Mouse (Mus musculus) testis, postnatal 14 days (tissue): ENCODE data around the gene Coq2.

Experiments
- DNase-seq: peaks from one replicate; pipeline ENCODE4 v3.0.0; 2021; ENCODE audit warnings: low spot score

Gene Coq2

GRCm38 (mm10) chr5:100658460-100658859, 16.5 kb downstream of the Coq2 start:
- DNase-seq = no peak

GRCm38 (mm10) chr5:100656352-100656751, 18.6 kb downstream of the Coq2 start:
- no peak for DNase-seq

GRCm38 (mm10) chr5:100652327-100652726, 22.6 kb downstream of the Coq2 start:
- DNase-seq = no peak

DNA sequence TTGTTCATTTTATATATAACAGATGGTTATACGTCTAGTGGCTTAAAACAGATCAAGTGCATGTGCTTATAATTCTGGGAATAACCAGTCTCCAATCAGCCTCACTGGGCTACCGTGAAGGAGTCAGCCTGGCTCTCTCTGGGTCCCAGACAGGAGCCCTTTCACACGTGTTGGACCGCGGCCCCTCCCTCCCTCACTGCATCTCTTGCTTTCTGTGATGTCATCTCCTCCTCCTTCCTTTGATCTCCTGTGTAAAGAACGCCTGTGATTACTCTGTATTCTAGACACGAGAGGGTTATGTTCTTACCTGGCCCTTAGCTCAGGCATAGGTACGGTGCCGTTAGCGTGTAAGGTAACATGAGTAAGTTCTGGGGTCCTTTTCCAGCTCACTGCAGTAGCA, 23.5 kb downstream of the Coq2 start:
- no peak for DNase-seq

DNA sequence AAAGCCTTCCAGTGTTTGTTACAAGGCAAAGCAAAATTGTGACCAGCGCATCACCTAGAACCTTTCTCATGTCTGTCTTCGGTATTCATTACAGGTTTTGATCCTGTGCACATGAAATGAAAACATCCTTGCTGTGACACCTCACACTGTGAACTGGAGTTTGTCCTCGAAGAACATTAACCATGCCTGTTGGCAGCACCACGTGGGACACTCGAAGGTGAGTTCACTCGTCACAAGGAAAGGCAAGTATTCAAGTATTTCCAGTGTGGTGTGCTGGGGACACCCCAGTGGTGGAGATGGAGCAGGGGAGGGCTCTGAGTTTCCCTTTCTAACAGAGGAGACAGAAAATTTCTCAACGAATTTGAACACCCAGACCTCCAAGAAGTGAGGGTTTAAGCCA, 24.0 kb downstream of the Coq2 start:
- no peak for DNase-seq

GRCm38 (mm10) chr5:100648546-100648945, 26.4 kb downstream of the Coq2 start:
- no peak for DNase-seq

DNA sequence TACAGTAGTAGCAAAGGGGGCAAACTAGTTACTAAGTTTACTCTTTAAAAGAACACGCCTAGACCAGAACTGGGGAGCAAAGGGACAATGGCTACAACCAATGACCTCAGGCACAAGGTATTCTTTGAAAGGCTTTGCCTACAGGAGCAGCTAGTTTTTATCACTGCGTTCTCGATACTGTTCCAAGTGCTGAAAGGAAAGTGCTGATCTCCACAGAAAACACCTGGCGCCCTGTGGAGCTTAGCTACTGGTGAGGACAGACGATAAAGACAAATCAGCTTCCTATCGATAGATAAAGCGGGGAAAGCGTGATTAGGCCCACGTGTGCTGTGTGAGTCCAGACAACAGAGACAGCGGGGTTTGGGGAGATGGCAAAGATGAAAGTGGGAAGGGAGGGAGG, 26.9 kb downstream of the Coq2 start:
- DNase-seq = no peak

DNA sequence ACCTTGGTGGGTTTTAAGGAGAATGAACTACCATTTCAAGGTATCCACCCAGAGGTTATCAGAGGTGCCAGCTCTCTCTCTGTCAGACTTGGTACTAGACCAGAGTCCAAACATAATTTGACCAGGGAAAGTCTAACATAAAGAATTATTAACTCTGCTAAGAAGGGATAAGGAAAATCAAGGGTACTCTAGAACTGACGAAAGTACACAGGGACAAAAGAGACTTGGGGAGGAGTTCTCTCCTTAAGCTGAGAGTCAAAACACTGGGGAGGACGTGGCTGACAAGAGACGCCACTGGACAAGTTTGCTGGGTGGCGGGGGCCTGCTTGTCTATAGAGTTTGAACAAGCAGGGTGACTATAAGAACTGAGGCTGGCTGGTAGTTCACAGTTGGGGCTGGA, 28.4 kb downstream of the Coq2 start:
- DNase-seq = no peak

- peak; percentile 75 for DNase-seq
Measured at GRCm38 (mm10) chr5:100643991-100644535, 30.9 kb downstream of the Coq2 start.

DNA sequence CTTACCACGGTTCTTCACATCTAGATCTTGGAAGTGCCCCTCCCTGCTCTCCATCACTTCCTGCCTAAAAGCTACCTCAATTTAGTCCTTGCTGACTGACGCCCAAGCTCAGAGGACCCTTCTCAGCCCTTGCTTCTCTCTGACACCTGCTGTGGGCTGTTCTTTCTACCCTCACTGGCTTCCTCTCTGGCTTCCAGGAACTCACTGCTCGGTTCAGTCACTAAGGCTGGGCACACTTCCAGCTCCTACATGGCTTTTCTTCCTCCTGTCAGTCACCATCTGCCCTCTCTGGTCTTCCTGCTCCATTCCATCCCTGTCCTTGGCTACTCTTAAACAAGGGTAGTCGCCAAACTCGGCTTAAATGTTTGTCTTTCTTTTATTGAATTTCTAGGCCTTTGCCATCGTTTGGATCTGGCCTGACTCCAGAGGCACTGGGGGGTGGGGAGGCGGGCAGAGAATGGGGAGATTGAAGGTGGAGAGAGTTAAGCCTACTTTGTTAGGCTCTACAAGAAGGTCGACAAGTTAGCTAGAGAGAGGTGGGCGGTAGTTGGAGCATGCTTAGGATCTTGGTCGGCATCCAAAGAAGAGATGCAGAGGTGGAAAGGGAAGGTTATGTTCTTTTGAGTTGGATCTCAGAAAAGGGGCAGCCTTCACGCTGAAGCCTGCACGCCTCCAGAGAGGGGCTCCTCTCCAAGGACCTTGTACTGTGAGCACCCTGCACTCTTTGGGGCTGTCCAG, 31.5 kb downstream of the Coq2 start:
- no peak for DNase-seq

- DNase-seq = no peak
Measured at GRCm38 (mm10) chr5:100642316-100642715, 32.6 kb downstream of the Coq2 start.

DNA sequence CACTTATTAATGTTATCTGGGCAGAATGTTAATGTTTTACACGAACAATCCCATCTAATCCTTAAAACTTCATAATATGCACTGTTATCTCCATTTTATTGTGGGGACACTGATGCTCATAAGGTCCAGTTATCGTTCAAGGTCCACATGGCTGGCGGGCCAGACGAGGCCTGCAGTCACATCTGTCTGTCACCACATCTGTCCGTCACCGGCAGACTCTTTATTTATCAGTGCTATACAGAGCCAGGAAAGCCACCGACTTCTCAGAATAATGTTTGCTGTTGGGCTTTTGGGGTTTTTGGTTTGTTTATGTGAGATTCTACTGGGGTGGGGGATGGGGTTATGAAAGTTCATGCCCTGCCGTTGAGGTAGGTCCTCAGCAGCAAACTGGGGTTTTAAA, 36.5 kb downstream of the Coq2 start:
- no peak for DNase-seq

- peak; percentile 49 for DNase-seq
Measured at GRCm38 (mm10) chr5:100636794-100637544, 38.0 kb downstream of the Coq2 start.

DNA sequence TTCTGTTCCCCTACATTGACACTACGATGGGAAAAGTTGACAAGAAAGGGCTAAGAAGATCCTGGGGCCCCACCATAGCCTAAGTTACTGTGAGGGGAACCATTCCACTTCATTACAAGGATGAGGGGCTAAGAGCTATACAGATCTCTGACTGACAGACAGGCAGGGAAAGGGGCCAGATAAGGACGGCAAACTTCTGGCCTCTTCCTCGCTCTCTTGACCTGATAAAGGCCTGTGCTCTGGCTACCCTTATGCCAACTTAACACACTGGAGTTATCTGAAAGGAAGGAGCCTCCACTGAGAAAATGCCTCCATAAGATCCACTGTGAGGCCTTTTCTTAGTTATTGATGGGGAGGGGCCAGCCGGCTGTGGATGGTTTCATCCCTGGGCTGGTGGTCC, 39.0 kb downstream of the Coq2 start:
- DNase-seq = no peak

GRCm38 (mm10) chr5:100634885-100635478, 40.0 kb downstream of the Coq2 start:
- DNase-seq = no peak

DNA sequence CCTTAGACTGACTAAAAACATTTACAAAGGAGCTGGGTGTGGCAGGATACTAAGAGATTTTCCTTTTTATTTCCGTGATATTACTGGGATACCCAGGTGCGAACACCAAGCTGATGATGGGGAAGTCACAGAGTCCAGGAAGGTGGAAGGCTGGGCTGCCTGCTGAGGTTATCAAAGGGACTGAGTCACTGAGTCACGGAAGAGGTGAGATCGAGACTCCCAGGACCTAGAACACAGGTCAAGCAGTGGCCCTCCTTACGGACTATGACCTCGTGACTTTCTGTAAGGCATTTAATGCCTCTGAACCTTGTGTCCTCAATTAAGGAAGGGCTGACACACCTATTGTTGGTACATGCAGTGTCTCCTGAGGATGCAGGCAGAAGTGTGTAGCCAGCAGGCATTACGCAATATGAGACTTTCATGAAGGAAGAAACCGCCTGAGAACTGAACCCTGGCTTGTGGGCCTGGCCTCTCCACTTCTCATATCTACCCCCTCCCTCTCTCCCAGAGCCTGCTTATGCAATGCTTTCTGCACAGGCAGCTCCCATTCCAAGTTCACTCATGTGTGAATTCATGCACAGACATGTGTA, 42.3 kb downstream of the Coq2 start:
- DNase-seq = no peak

GRCm38 (mm10) chr5:100628807-100629206, 46.1 kb downstream of the Coq2 start:
- no peak for DNase-seq

- DNase-seq = no peak
Measured at GRCm38 (mm10) chr5:100626526-100626925, 48.4 kb downstream of the Coq2 start.

DNA sequence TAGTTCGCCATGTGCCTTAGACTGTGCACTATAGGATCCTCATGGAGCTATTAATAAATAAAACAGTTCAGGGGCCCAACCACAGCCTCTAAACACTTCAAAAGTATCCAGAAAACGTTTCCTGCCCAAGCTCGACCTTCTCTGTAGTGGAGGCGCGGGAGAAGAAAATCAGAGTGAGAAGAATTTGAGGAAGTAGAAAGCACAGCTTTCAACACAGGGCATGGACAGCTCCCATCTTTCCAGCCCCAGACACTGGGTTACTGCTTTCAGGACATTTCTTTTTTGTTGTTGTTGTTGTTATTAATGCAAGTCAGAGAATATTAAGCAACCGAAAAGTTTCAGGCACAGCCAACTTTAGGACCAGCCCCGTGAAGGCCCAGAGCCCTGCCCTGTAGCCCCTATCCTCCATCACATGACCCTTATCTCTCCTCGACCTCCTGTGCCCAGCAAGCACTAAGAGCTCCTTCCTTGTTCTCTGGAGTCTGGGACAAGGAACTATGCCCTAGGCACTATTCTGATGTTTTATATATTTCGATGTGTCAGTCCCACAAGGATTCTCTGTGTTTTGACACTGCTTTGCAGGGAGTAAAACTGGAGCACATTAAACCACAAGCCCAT, 50.1 kb downstream of the Coq2 start:
- no peak for DNase-seq

DNA sequence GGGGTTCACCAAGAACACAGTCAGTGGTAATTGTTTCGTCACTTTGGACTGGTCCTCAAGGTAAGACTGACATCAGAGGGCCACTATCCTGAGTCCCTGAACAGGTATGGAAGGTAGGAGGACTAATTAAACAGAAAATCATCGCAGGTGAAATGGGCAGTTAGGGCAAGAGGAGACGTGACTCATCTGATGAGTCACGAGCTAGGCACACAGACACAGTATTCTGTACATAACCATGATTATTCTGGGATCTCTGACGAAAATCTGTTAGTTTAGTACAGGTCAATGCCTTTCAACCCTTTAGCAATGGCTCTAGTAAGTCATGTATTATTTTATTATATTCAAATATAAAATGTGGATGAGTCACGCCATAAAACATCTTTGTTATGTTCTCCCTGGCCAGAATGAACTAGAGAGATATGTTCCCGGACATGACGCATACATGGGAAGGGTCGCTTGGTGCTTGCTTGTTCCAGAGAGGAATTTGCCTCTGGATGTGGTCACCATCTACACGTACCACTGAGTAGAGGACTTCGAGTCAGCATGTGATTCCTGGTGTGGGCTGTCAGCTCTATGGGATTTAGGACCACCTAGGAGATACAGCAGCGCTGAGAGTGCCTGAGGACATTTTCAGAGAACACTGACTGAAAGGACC, 52.3 kb downstream of the Coq2 start:
- no peak for DNase-seq

- DNase-seq = no peak
Measured at GRCm38 (mm10) chr5:100621876-100622508, 52.9 kb downstream of the Coq2 start.
